Mouse (Mus musculus) CD4-positive, CD25-positive, alpha-beta regulatory T cell, adult 9 weeks (primary cell): ENCODE results near the gene Vmn1r149. TPM values are rescaled to one million over a fixed set of nuclear protein-coding genes. Genes with fewer than 3 reads are reported as not detected.

Experiments
- polyA plus RNA-seq: library from polyadenylated mRNA; unstranded; fragments of 100-300 nt; shearing (Covaris generic); gene quantifications from one replicate; pipeline ENCODE4 v1.2.1, GENCODE M21; 2017

Gene Vmn1r149
- not detected for polyA plus RNA-seq

DNA sequence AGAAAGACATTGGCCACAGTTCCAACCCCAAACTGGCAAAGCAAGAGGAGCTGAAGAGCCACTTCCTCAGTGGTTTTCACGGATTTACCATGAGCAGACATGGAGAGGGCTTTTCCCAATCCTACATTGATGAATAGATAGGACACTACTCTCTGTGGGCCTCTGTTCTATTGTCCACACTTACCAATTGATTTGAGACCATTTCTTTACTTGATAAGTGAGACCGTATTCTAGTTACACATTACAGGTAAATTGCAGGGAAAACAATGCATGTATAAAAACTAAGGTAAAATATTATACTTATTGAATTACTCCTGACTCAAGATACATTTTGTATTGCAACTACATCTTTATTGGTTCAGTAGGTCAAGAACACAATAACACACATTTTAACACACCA lies at the start of gene Vmn1r149:
TSS of gene Vmn1r149 (minus strand) at position 101 of the 400 bp plus-strand sequence.

DNA sequence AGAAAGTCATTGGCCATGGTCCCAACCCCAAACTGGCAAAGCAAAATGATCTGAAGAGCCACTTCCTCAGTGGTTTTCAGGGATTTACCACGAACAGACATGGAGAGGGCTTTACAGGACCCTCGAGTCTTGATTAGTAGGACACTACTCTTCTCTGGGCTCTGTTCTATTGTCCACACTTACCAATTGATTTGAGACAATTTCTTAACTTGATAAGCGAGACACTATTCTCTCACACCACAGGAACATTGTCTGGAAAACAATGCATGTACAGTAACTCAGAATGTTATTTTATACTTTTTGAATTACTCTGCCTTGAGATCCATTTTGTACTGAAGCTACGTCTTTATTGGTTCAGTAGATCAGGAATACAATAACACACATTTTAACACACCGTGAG lies 25.9 kb upstream of the Vmn1r149 start, which contains the start of gene Gm10665:
TSS of gene Gm10665 (minus strand) at position 101 of the 400 bp plus-strand sequence.

DNA sequence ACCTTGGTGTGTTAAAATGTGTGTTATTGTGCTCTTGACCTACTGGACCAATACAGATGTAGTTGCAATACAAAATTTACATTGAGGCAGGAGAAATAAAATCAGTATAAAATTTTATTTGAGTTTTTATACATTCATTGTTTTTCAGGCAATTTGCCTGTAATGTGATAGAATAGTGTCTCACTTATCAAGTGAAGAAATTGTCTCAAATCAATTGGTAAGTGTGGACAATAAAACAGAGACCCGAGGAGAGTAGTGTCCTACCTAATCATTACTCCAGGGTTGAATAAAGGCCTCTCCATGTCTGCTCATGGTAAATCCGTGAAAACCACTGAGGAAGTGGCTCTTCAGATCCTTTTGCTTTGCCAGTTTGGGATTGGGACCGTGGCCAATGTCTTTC lies 24.7 kb downstream of the Vmn1r149 start, which contains the start of gene Vmn1r148:
TSS of gene Vmn1r148 (plus strand) at position 301 of the 400 bp plus-strand sequence.

Other genes with a start within 250 kb of the Vmn1r149 start
- gene Vmn1r143, start 248.9 kb downstream of the Vmn1r149 start, polyA plus RNA-seq, result not detected
- not detected for gene Gm8653, start 237.0 kb downstream of the Vmn1r149 start, polyA plus RNA-seq
- not detected for gene Gm8453, start 208.7 kb downstream of the Vmn1r149 start, polyA plus RNA-seq
- gene Gm4187, start 108.5 kb downstream of the Vmn1r149 start, polyA plus RNA-seq, result not detected
- gene Gm8660, start 67.2 kb downstream of the Vmn1r149 start, polyA plus RNA-seq, result not detected
- gene Vmn1r148, start 24.6 kb downstream of the Vmn1r149 start, polyA plus RNA-seq, result not detected
- not detected for gene Gm10665, start 25.8 kb upstream of the Vmn1r149 start, polyA plus RNA-seq
- gene Vmn1r151, start 61.4 kb upstream of the Vmn1r149 start, polyA plus RNA-seq, result not detected
- gene Vmn1r152, start 84.7 kb upstream of the Vmn1r149 start, polyA plus RNA-seq, result not detected
- gene Gm8677, start 96.7 kb upstream of the Vmn1r149 start, polyA plus RNA-seq, result not detected
- gene Gm4201, start 127.1 kb upstream of the Vmn1r149 start, polyA plus RNA-seq, result not detected
- gene Gm4565, start 149.9 kb upstream of the Vmn1r149 start, polyA plus RNA-seq, result not detected
- gene Vmn1r155, start 219.8 kb upstream of the Vmn1r149 start, polyA plus RNA-seq, result not detected